Mouse (Mus musculus) C2C12 (cell line): ENCODE measurements around the gene Map3k6. TPM values are rescaled to one million over a fixed set of nuclear protein-coding genes. Genes with fewer than 3 reads are reported as not detected.

Source experiments
- H3K27me3 ChIP-seq: one replicate; pipeline ENCODE4 v1.6.1; 2011; ENCODE audit not compliant: control insufficient read depth, insufficient read depth, insufficient read length
- H3K36me3 ChIP-seq: one replicate; pipeline ENCODE4 v1.6.1; 2011; ENCODE audit not compliant: control insufficient read depth, insufficient read depth
- H3K4me3 ChIP-seq: one replicate; pipeline ENCODE4 v1.5.1; 2011; ENCODE audit warnings: mild to moderate bottlenecking, control low read depth; ENCODE audit not compliant: poor library complexity, insufficient read depth, severe bottlenecking
- H3K79me2 ChIP-seq: one replicate; pipeline ENCODE4 v1.6.1; 2011; ENCODE audit not compliant: control insufficient read depth, insufficient read depth
- H3K79me3 ChIP-seq: one replicate; pipeline ENCODE4 v1.6.1; 2011; ENCODE audit warnings: low read depth, control low read depth
- H3ac ChIP-seq: one replicate; pipeline ENCODE3; 2011; ENCODE audit warnings: low read depth; ENCODE audit not compliant: control insufficient read depth, insufficient read length
- CEBPB ChIP-seq: IDR thresholded peaks from one replicate; pipeline ENCODE4 v1.6.1; 2011; ENCODE audit warnings: low read depth, mild to moderate bottlenecking, control low read depth, moderate library complexity
- CTCF ChIP-seq: IDR thresholded peaks from one replicate; pipeline ENCODE4 v1.5.1; 2011; ENCODE audit not compliant: control insufficient read depth, insufficient read depth, insufficient read length
- FOSL1 ChIP-seq: IDR thresholded peaks from one replicate; pipeline ENCODE4 v1.8.0; 2011; ENCODE audit warnings: mild to moderate bottlenecking, low read length; ENCODE audit not compliant: poor library complexity, insufficient read depth, severe bottlenecking
- MAX ChIP-seq: IDR thresholded peaks from one replicate; pipeline ENCODE4 v1.6.1; 2011; ENCODE audit warnings: mild to moderate bottlenecking, control low read depth
- MYOD1 ChIP-seq: IDR thresholded peaks from one replicate; pipeline ENCODE4 v1.6.1; 2011; ENCODE audit warnings: low read depth; ENCODE audit not compliant: control insufficient read depth, insufficient read length
- MYOG ChIP-seq: IDR thresholded peaks from one replicate; pipeline ENCODE4 v1.6.1; 2011; ENCODE audit not compliant: control insufficient read depth, insufficient read length; ENCODE audit errors: extremely low read depth
- USF1 ChIP-seq: IDR thresholded peaks from one replicate; pipeline ENCODE4 v1.6.1; 2011; ENCODE audit warnings: low read depth, mild to moderate bottlenecking, control low read depth, moderate library complexity
- polyA plus RNA-seq: library from polyadenylated mRNA; unstranded; fragments of >200 nt; fragmentation: generic; extraction: Trizol; gene quantifications from one replicate; pipeline ENCODE4 v1.2.1, GENCODE M21; 2012; ENCODE audit warnings: missing spikeins

Map3k6 gene
- polyA plus RNA-seq, 1 experiment: 7.3 TPM

DNA sequence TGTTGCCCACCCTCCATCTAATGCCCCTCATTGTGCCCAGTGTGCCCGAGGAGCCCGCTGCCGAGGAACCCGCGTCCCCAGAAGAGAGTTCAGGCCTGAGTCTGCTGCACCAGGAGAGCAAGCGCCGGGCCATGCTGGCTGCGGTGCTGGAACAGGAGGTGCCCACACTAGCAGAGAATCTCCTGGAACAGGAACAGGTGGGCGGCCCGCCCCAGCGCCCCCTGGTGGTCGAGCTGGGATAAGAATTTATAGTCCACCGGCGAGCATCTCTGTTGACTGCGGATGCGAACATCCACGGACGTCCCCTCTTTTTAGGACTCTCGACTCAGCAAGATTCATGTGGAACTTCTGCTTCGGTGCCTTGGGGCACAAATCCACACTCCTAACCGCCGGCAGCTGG, 10.0 kb downstream of the Map3k6 start:
- no peaks in the 10 kb centered on the region for H3K79me3 ChIP-seq
- no peaks in the 10 kb centered on the region for H3K79me2 ChIP-seq
- H3K36me3 ChIP-seq: no peaks in the 10 kb centered on the region
- TF ChIP-seq CTCF (peak; percentile 54), MAX (peak; percentile 34), MYOG (no peak), MYOD1 (peak; percentile 27), USF1 (no peak), CEBPB (no peak), FOSL1 (no peak)
- H3K27me3 ChIP-seq: no peaks in the 10 kb centered on the region
- no peak overlapping the region for H3ac ChIP-seq
- no peak overlapping the region for H3K4me3 ChIP-seq

DNA sequence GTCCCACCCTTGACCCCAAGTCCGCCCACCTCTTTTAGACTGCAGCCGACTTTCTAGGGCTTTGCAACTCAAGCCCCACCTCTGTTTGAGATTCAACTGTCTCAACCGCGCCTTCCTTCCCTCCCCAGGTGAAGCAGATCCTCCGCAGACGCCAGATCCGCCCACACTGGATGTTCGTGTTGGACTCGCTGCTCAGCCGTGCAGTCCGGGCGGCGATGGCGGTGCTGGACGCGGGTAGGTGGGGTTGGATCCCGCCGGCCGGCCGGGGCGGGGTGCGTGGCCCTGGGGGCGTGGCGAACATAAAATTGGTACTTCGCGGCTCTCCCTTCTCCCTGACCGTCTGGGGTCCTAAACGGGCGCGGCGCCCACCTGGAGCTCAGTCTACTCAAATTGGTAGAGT, 10.6 kb downstream of the Map3k6 start:
- H3K27me3 ChIP-seq: peaks cover under 1% of the 10 kb centered on the region
- no peaks in the 10 kb centered on the region for H3K79me3 ChIP-seq
- no peak overlapping the region for H3K4me3 ChIP-seq
- H3K79me2 ChIP-seq: no peaks in the 10 kb centered on the region
- H3K36me3 ChIP-seq: no peaks in the 10 kb centered on the region
- H3ac ChIP-seq: no peak overlapping the region
- TF ChIP-seq CEBPB: no peak
- TF ChIP-seq FOSL1: no peak
- no peak for TF ChIP-seq MYOG
- TF ChIP-seq MYOD1: no peak
- TF ChIP-seq MAX: no peak
- TF ChIP-seq CTCF: no peak

DNA sequence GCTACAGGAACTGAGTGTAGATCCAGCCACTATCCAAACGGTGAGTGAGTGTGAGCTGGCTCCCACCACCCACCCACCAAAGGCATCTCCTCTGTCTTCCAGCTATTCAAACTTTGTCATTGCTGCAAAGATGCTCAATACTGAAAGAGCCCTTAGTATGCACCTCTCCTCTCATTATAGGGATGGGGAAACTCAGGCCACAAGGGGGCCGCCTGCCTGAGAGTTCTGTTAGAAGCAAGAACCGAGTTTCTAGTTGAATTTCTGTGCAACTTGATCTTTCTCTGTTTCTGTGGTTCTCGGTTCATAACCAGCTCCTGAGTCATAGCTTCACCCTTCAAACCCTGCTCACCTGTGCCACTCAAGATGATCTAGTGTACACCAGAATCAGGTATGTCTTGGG, 11.5 kb downstream of the Map3k6 start:
- Histone ChIP-seq H3ac (no peak overlapping the region), H3K4me3 (no peak overlapping the region), H3K79me3 (no peaks in the 10 kb centered on the region), H3K36me3 (no peaks in the 10 kb centered on the region), H3K27me3 (peaks cover 8% of the 10 kb centered on the region), H3K79me2 (no peaks in the 10 kb centered on the region)
- TF ChIP-seq USF1 (no peak), CEBPB (no peak), FOSL1 (no peak), MAX (no peak), MYOD1 (no peak), CTCF (no peak), MYOG (no peak)

DNA sequence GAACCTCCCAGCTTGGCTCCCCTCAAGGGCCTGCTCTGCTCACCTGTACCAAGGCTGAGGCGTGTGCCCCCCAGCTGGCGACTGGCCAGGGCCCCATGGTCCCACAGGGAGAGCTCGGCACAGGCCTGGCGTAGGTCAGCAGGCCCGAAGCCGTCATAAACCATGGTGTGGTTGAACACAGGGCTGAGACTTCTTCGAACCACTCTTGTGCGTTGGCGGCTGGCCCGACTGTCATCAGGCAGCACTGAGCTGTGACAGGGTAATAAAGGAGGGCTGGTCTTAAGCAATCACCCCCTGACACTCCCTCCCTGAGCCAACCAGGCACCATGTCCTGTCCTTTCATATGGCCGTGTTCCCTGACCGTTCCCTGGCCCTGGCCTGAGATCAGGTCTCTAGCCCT, 12.8 kb downstream of the Map3k6 start:
- Histone ChIP-seq H3K79me3 (no peaks in the 10 kb centered on the region), H3K79me2 (no peaks in the 10 kb centered on the region), H3K36me3 (no peaks in the 10 kb centered on the region), H3ac (no peak overlapping the region), H3K4me3 (no peak overlapping the region), H3K27me3 (peaks cover 19% of the 10 kb centered on the region)
- TF ChIP-seq USF1: no peak
- no peak for TF ChIP-seq MYOD1
- no peak for TF ChIP-seq FOSL1
- TF ChIP-seq CEBPB: no peak
- no peak for TF ChIP-seq MYOG
- no peak for TF ChIP-seq MAX
- no peak for TF ChIP-seq CTCF

DNA sequence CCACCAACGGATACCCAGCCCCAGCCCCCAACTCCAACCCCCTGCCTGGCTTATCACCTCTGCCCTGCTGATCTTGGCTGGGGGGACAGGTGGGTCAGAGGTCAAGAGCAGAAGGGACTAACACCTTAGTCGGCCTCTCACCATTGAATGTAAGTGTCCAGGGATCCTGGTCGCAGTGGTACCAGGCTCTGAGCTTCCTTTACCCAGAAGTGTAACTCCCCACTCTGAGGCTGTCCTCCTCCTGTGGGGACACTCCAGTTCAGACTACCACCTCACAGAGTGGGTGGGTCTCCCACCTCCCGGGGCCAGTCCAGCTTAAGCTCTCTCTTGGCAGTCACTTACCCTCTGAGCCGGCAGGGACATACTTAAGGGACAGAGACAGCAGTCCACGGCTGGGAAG, 14.8 kb downstream of the Map3k6 start:
- TF ChIP-seq FOSL1: no peak

DNA sequence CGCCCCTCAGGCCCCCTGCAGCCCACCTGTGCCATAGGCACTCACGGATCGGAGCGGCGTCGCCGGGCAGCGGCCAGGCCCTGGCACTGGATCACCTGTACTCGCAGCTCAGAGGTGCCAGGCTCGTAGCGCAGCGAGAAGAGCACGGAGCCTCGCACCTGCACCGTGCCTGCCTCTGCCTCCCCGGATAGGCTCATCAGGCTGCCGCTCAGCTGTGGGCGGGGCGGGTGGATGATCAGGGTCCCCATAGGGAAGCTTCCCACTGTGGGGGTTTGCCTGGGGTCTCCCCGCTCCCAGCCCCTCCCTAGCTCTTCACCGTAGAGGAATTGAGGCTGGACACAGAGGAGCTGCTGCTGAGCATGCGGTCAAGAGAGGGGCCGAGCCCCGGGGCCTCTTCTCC, 16.2 kb downstream of the Map3k6 start:
- Histone ChIP-seq H3K79me3 (no peaks in the 10 kb centered on the region), H3K36me3 (no peaks in the 10 kb centered on the region), H3ac (no peak overlapping the region), H3K27me3 (peaks cover 19% of the 10 kb centered on the region), H3K4me3 (no peak overlapping the region), H3K79me2 (no peaks in the 10 kb centered on the region)
- TF ChIP-seq CTCF: no peak

More for the DNA sequence above, 14.8 kb downstream of the Map3k6 start:
- Histone ChIP-seq H3K79me3 (no peaks in the 10 kb centered on the region), H3K4me3 (no peak overlapping the region), H3ac (no peak overlapping the region), H3K36me3 (no peaks in the 10 kb centered on the region), H3K79me2 (no peaks in the 10 kb centered on the region), H3K27me3 (peaks cover 19% of the 10 kb centered on the region)
